Mouse (Mus musculus): ENCODE measurements around the gene Sec31a. TPM values are rescaled to one million over a fixed set of nuclear protein-coding genes. Genes with fewer than 3 reads are reported as not detected.

Sec31a gene
- polyA plus RNA-seq, 1 experiment from 2014 or later, result 54.7 TPM

GRCm38 (mm10) chr5:100437917-100438316 lies 21.9 kb upstream of the Sec31a start:
- Histone ChIP-seq H3K9ac (replicated peaks) (no peak overlapping the region), H3K9me3 (ENCODE audit: low read length) (no peaks in the 10 kb centered on the region), H3K27ac (ENCODE audit: low read depth) (no peak overlapping the region), H3K36me3 (replicated peaks; ENCODE audit: insufficient read depth, low read length) (peaks cover 11% of the 10 kb centered on the region), H3K27me3 (ENCODE audit: insufficient read depth, low read length) (no peaks in the 10 kb centered on the region), H3K4me3 (ENCODE audit: low read depth, low read length) (no peak overlapping the region), H3K4me1 (ENCODE audit: insufficient read depth) (no peaks in the 10 kb centered on the region), H3K4me2 (ENCODE audit: low read depth, low read length) (no peak overlapping the region)
- TF ChIP-seq EP300 (IDR thresholded peaks at IDR 0.05; ENCODE audit: low read depth) (no peak), CTCF (IDR thresholded peaks at IDR 0.05; ENCODE audit: low read depth) (no peak)
- ATAC-seq (no peak), DNase-seq (no peak)
- WGBS (ENCODE audit: insufficient replicate concordance), result 97% methylated on average over 5 of the region's 5 CpGs

DNA sequence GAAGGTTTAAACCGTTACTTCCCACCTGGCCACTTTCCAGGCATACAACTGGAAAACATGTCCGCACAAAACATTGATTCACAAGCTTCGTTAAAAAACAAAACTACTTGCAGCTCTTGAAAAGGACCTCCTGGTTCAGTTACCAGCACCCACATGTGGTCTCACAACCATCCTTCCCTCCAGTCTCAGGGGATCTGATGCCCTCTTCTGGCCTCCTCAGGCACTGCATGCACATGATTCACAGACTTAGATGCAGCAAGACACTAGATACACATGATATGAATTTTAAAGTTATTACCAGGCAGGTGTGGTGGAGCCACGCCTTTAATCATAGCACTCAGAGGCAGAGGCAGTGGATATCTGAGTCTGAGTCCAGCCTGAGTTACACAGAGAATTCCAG lies 21.1 kb upstream of the Sec31a start:
- H3K36me3 ChIP-seq (replicated peaks; ENCODE audit: insufficient read depth, low read length), result peaks cover 11% of the 10 kb centered on the region
- H3K9me3 ChIP-seq (ENCODE audit: low read length), result no peaks in the 10 kb centered on the region
- H3K4me3 ChIP-seq (ENCODE audit: low read depth, low read length), result no peak overlapping the region
- no peak overlapping the region for H3K27ac ChIP-seq (ENCODE audit: low read depth)
- no peak for TF ChIP-seq EP300 (IDR thresholded peaks at IDR 0.05; ENCODE audit: low read depth)
- TF ChIP-seq CTCF (IDR thresholded peaks at IDR 0.05; ENCODE audit: low read depth), result peak; percentile 47
- DNase-seq (no peak), ATAC-seq (no peak)
- no peaks in the 10 kb centered on the region for H3K27me3 ChIP-seq (ENCODE audit: insufficient read depth, low read length)
- H3K4me2 ChIP-seq (ENCODE audit: low read depth, low read length), result no peak overlapping the region
- H3K9ac ChIP-seq (replicated peaks), result no peak overlapping the region
- no peaks in the 10 kb centered on the region for H3K4me1 ChIP-seq (ENCODE audit: insufficient read depth)
- 97% methylated on average over 4 of the region's 4 CpGs for WGBS (ENCODE audit: insufficient replicate concordance)

DNA sequence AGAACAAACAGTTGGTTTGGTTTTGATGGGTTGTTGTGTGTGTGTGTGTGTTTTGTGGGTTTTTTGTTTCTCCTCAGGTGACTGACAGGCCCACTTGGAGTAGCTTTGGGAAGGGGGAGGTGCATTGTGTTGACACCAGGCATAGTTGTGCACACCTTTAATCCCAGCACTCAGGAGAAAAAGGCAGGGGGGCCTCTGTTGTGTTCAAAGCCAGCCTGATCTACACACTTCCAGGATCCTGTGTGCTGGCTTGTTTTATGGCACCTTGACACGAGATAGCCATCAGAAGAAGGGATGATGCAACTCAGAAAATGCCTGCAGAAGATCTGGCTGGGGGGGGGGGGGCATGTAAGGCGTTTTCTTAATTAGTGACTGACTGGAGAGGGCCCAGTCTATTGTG lies 14.9 kb upstream of the Sec31a start:
- 34% methylated on average over 2 of the region's 2 CpGs for WGBS (ENCODE audit: insufficient replicate concordance)
- Histone ChIP-seq H3K4me1 (ENCODE audit: insufficient read depth) (peaks cover 34% of the 10 kb centered on the region), H3K36me3 (replicated peaks; ENCODE audit: insufficient read depth, low read length) (peaks cover 12% of the 10 kb centered on the region), H3K4me2 (ENCODE audit: low read depth, low read length) (peak overlapping the region; percentile 95; the same call in 1 of the 2 replicates), H3K9me3 (ENCODE audit: low read length) (no peaks in the 10 kb centered on the region), H3K27me3 (ENCODE audit: insufficient read depth, low read length) (no peaks in the 10 kb centered on the region), H3K27ac (ENCODE audit: low read depth) (no peak overlapping the region), H3K4me3 (ENCODE audit: low read depth, low read length) (no peak overlapping the region), H3K9ac (replicated peaks) (no peak overlapping the region)
- TF ChIP-seq CTCF (IDR thresholded peaks at IDR 0.05; ENCODE audit: low read depth), result no peak
- no peak for TF ChIP-seq EP300 (IDR thresholded peaks at IDR 0.05; ENCODE audit: low read depth)
- ATAC-seq (no peak), DNase-seq (no peak)

DNA sequence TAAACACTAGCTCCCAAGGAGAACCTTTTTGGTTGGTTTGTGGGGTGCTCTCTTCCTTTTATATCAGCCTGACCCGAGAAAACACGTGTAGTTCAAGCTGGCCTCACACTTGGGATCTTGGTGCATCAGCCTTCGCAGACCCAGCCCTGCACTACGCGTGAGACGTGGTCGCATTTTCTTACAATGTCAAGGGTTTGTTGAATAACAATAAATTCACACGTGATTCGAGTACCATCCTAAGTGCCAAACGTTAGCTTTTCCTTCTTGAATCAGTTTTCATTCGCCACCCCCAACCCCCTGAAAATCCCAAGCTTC lies 14.0 kb upstream of the Sec31a start:
- H3K27ac ChIP-seq (ENCODE audit: low read depth), result peak overlapping the region; percentile 92
- H3K4me3 ChIP-seq (ENCODE audit: low read depth, low read length), result peak overlapping the region; percentile 69
- peak overlapping the region; percentile 95 for H3K4me2 ChIP-seq (ENCODE audit: low read depth, low read length)
- DNase-seq (no peak), ATAC-seq (peak; percentile 5; the same call in 1 of the 2 replicates)
- 3% methylated on average over 11 of the region's 11 CpGs for WGBS (ENCODE audit: insufficient replicate concordance)
- TF ChIP-seq EP300 (IDR thresholded peaks at IDR 0.05; ENCODE audit: low read depth), result no peak
- no peak for TF ChIP-seq CTCF (IDR thresholded peaks at IDR 0.05; ENCODE audit: low read depth)
- H3K27me3 ChIP-seq (ENCODE audit: insufficient read depth, low read length), result no peaks in the 10 kb centered on the region
- peaks cover 12% of the 10 kb centered on the region for H3K36me3 ChIP-seq (replicated peaks; ENCODE audit: insufficient read depth, low read length)
- peaks cover 34% of the 10 kb centered on the region for H3K4me1 ChIP-seq (ENCODE audit: insufficient read depth)
- peak overlapping the region; percentile 84 for H3K9ac ChIP-seq (replicated peaks)
- H3K9me3 ChIP-seq (ENCODE audit: low read length), result no peaks in the 10 kb centered on the region

GRCm38 (mm10) chr5:100429344-100430075 lies 13.5 kb upstream of the Sec31a start:
- Histone ChIP-seq H3K9me3 (ENCODE audit: low read length) (no peaks in the 10 kb centered on the region), H3K4me1 (ENCODE audit: insufficient read depth) (peaks cover 34% of the 10 kb centered on the region), H3K27ac (ENCODE audit: low read depth) (peak overlapping the region; percentile 92), H3K36me3 (replicated peaks; ENCODE audit: insufficient read depth, low read length) (peaks cover 14% of the 10 kb centered on the region), H3K9ac (replicated peaks) (peak overlapping the region; percentile 84), H3K4me2 (ENCODE audit: low read depth, low read length) (peak overlapping the region; percentile 95), H3K4me3 (ENCODE audit: low read depth, low read length) (peak overlapping the region; percentile 69), H3K27me3 (ENCODE audit: insufficient read depth, low read length) (no peaks in the 10 kb centered on the region)
- ATAC-seq (peak; percentile 99), DNase-seq (peak; percentile 94)
- TF ChIP-seq CTCF (IDR thresholded peaks at IDR 0.05; ENCODE audit: low read depth) (no peak), EP300 (IDR thresholded peaks at IDR 0.05; ENCODE audit: low read depth) (peak; percentile 77)
- WGBS (ENCODE audit: insufficient replicate concordance), result under 1% methylated on average over 53 of the region's 53 CpGs

GRCm38 (mm10) chr5:100428734-100429343 lies 12.8 kb upstream of the Sec31a start:
- no peak for DNase-seq
- Histone ChIP-seq H3K4me3 (ENCODE audit: low read depth, low read length) (peak overlapping the region; percentile 69), H3K9ac (replicated peaks) (peak overlapping the region; percentile 83), H3K36me3 (replicated peaks; ENCODE audit: insufficient read depth, low read length) (peaks cover 17% of the 10 kb centered on the region), H3K4me1 (ENCODE audit: insufficient read depth) (peaks cover 34% of the 10 kb centered on the region), H3K4me2 (ENCODE audit: low read depth, low read length) (peak overlapping the region; percentile 95), H3K27me3 (ENCODE audit: insufficient read depth, low read length) (no peaks in the 10 kb centered on the region), H3K27ac (ENCODE audit: low read depth) (peak overlapping the region; percentile 92), H3K9me3 (ENCODE audit: low read length) (no peaks in the 10 kb centered on the region)
- peak; percentile 42 for ATAC-seq
- no peak for TF ChIP-seq EP300 (IDR thresholded peaks at IDR 0.05; ENCODE audit: low read depth)
- no peak for TF ChIP-seq CTCF (IDR thresholded peaks at IDR 0.05; ENCODE audit: low read depth)
- under 1% methylated on average over 20 of the region's 20 CpGs for WGBS (ENCODE audit: insufficient replicate concordance)

Measured in liver, postnatal 0 days (tissue).